Mouse (Mus musculus) skeletal muscle tissue, postnatal 0 days (tissue): ENCODE data around the gene Tshr. TPM values are rescaled to one million over a fixed set of nuclear protein-coding genes. Genes with fewer than 3 reads are reported as not detected.

Source experiments
- polyA plus RNA-seq: library from polyadenylated mRNA; unstranded; fragments of >200 nt; fragmentation: Nextera tagmentation; extraction: Ambion mirVana; gene quantifications from 2 replicates; pipeline ENCODE4 v1.2.1, GENCODE M21; 2015

The Tshr gene
- 0.96 and 7.6 TPM in 2 replicates for polyA plus RNA-seq

GRCm38 (mm10) chr12:91384281-91385017, at the start of gene Tshr, which contains the start of gene Cep128:
Tshr (plus strand) TSS chr12:91384563.
Cep128 (minus strand) TSS chr12:91384409.

GRCm38 (mm10) chr12:91589847-91590690, 205.7 kb downstream of the Tshr start, which contains the start of gene Gtf2a1:
Gtf2a1 (minus strand) TSS chr12:91590487.

Other genes starting within 250 kb of the Tshr start
- gene Cep128, start 154 bp upstream of the Tshr start, polyA plus RNA-seq, result 1.6 and 2.3 TPM in 2 replicates
- gene Gtf2a1, start 205.9 kb downstream of the Tshr start, polyA plus RNA-seq, result 16.1 and 18.5 TPM in 2 replicates